Mouse (Mus musculus) lung, postnatal 0 days (tissue): ENCODE measurements at regions not wholly inside any gene's neighbourhood (a gene's known extent, or its start where the extent isn't known, plus 50 kb on each side); places are given as distances from the start of the nearest gene placed in this dataset.

Experiments used
- ATAC-seq: fragments of 200-750 bp; cut with Nextera tagmentation; 2 replicates; pipeline ENCODE4 v1.8.0; 2017; ENCODE audit warnings: moderate library complexity
- DNase-seq: peaks from one replicate; pipeline ENCODE4 v3.0.0-alpha.2; 2016; ENCODE audit warnings: low spot score
- H3K27ac ChIP-seq: fragments of 300-500 bp; sonication (generic); 2 replicates; pipeline ENCODE4 v1.5.1; 2014; ENCODE audit warnings: antibody characterized with exemption, mild to moderate bottlenecking, low read length, mixed read lengths
- H3K27me3 ChIP-seq: fragments of 300-500 bp; sonication (generic); replicated peaks from 2 replicates; pipeline ENCODE4 v1.6.1; 2014; ENCODE audit warnings: low read length, mixed read lengths; ENCODE audit not compliant: insufficient read depth
- H3K36me3 ChIP-seq: fragments of 300-500 bp; sonication (generic); 2 replicates; pipeline ENCODE4 v1.6.1; 2014; ENCODE audit warnings: low read length, mixed read lengths; ENCODE audit not compliant: insufficient read depth
- H3K4me1 ChIP-seq: fragments of 300-500 bp; sonication (generic); 2 replicates; pipeline ENCODE4 v1.6.1; 2014; ENCODE audit warnings: antibody characterized with exemption, low read depth, low read length, mixed read lengths; ENCODE audit not compliant: insufficient read depth
- H3K4me2 ChIP-seq: fragments of 300-500 bp; sonication (generic); replicated peaks from 2 replicates; pipeline ENCODE4 v1.6.1; 2014; ENCODE audit warnings: low read depth, mild to moderate bottlenecking, low read length, moderate library complexity, mixed read lengths
- H3K4me3 ChIP-seq: fragments of 300-500 bp; sonication (generic); 2 replicates; pipeline ENCODE4 v1.5.1; 2014; ENCODE audit warnings: low read depth, low read length
- H3K9ac ChIP-seq: fragments of 300-500 bp; sonication (generic); replicated peaks from 2 replicates; pipeline ENCODE4 v1.6.1; 2014; ENCODE audit warnings: low read depth, mild to moderate bottlenecking
- H3K9me3 ChIP-seq: fragments of 300-500 bp; sonication (generic); 2 replicates; pipeline ENCODE4 v1.6.1; 2016; ENCODE audit warnings: low read length, mixed read lengths
- CTCF ChIP-seq: IDR thresholded peaks from 2 replicates; pipeline ENCODE4 v1.5.1; 2016; ENCODE audit warnings: antibody characterized with exemption, mild to moderate bottlenecking
- EP300 ChIP-seq: IDR thresholded peaks from 2 replicates; pipeline ENCODE4 v1.6.1; 2016; ENCODE audit warnings: antibody characterized with exemption, mild to moderate bottlenecking, control low read depth
- WGBS: fragments of 180-500 bp; shearing (Covaris S2); extraction: QIAGEN DNeasy Blood & Tissue Kit; methylation state at CpG from one replicate; pipeline ENCODE4 v1.1.7; 2014; 5-methylcytosine and 5-hydroxymethylcytosine counted together

DNA sequence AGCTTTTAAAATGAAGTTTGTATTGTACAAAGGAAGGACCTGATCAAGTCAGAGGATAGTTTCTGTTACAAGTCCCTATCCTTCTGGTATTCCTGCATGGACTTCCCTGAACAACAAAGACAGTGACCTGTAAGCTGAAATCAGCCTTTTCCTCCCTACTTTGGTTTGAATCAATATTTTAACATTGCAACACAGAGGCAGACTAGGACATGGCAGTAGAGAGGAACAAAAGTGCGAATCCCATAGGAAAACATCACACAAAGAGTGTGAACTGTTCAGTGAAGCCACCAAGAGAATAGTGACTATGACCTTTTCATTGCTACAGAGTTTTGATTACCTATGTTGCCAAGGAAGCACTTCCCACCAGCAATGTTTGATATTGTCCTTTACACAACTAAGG, 288.7 kb downstream of the Rprm start:
- no peaks in the 10 kb centered on the region for H3K4me1 ChIP-seq
- H3K4me3 ChIP-seq, result no peak overlapping the region
- no peaks in the 10 kb centered on the region for H3K36me3 ChIP-seq
- H3K9me3 ChIP-seq, result no peaks in the 10 kb centered on the region
- TF ChIP-seq EP300, result no peak
- no peak for TF ChIP-seq CTCF
- no peak overlapping the region for H3K4me2 ChIP-seq
- no peak overlapping the region for H3K27ac ChIP-seq
- ATAC-seq (no peak), DNase-seq (no peak)
- H3K9ac ChIP-seq, result no peak overlapping the region
- WGBS, result 41% methylated on average over 1 of the region's 1 CpGs
- H3K27me3 ChIP-seq, result no peaks in the 10 kb centered on the region

DNA sequence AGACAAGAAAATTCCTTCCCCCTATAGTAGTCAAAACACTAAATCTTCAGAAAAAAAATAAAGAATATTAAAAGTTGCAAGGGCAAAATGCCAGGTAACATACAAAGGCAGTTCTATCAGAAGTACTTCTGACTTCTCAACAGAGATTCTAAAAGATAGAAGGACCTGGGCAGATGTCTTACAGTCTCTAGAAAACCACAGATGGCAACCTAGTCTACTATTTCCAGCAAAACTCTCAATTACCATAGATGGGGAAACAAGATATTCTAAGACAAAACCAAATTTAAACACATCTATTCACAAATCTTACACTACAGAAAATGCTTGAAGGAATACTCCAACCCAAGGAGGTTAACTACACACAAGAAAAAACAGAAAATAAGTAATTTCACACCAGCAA, 281.7 kb downstream of the Rprm start:
- TF ChIP-seq EP300 (no peak), CTCF (no peak)
- Histone ChIP-seq H3K9ac (no peak overlapping the region), H3K27ac (no peak overlapping the region), H3K4me2 (no peak overlapping the region), H3K9me3 (no peaks in the 10 kb centered on the region), H3K27me3 (no peaks in the 10 kb centered on the region), H3K4me3 (no peak overlapping the region), H3K4me1 (no peaks in the 10 kb centered on the region), H3K36me3 (no peaks in the 10 kb centered on the region)
- DNase-seq (no peak), ATAC-seq (no peak)

GRCm38 (mm10) chr2:53850815-53851528, 234.4 kb downstream of the Rprm start:
- Histone ChIP-seq H3K27ac (no peak overlapping the region), H3K9me3 (no peaks in the 10 kb centered on the region), H3K27me3 (no peaks in the 10 kb centered on the region), H3K4me1 (no peaks in the 10 kb centered on the region), H3K9ac (no peak overlapping the region), H3K4me2 (no peak overlapping the region), H3K36me3 (no peaks in the 10 kb centered on the region), H3K4me3 (no peak overlapping the region)
- 34% methylated on average over 1 of the region's 1 CpGs for WGBS
- ATAC-seq (no peak), DNase-seq (no peak)
- TF ChIP-seq CTCF (no peak), EP300 (no peak)
